Mouse (Mus musculus) brain, embryonic 14.5 days (tissue): ENCODE results near the gene Atp5g2. TPM values are rescaled to one million over a fixed set of nuclear protein-coding genes. Genes with fewer than 3 reads are reported as not detected.
A peak's percentile ranks its signal among the peaks of the same experiment; 100 is the strongest.
"Not testable (repeated sequence)": the region's sequence is repeated elsewhere in the genome, so short reads cannot be mapped to it uniquely, and the experiment has no call there.

ENCODE experiments used
- DNase-seq: peaks from one replicate; pipeline ENCODE4 v3.0.0-alpha.2; 2011; ENCODE audit warnings: low read depth
- CTCF ChIP-seq: fragments of 200-500 bp; IDR thresholded peaks from 2 replicates; pipeline ENCODE4 v1.5.1; 2012; ENCODE audit warnings: inconsistent platforms, mild to moderate bottlenecking, moderate library complexity, borderline replicate concordance; ENCODE audit not compliant: insufficient read depth, insufficient read length; ENCODE audit errors: extremely low read depth
- POLR2A ChIP-seq: fragments of 200-500 bp; IDR thresholded peaks from 2 replicates; pipeline ENCODE4 v1.6.1; 2012; ENCODE audit warnings: mild to moderate bottlenecking, inconsistent platforms, borderline replicate concordance; ENCODE audit not compliant: poor library complexity, insufficient read depth, insufficient read length, severe bottlenecking; ENCODE audit errors: extremely low read depth
- polyA plus RNA-seq: library from polyadenylated mRNA; depleted of rRNA; stranded (reverse); fragments of >200 nt; gene quantifications from 2 replicates; pipeline ENCODE4 v1.2.3, GENCODE M21; 2012

The Atp5g2 gene
- polyA plus RNA-seq, 1 experiment: 462 TPM

DNA sequence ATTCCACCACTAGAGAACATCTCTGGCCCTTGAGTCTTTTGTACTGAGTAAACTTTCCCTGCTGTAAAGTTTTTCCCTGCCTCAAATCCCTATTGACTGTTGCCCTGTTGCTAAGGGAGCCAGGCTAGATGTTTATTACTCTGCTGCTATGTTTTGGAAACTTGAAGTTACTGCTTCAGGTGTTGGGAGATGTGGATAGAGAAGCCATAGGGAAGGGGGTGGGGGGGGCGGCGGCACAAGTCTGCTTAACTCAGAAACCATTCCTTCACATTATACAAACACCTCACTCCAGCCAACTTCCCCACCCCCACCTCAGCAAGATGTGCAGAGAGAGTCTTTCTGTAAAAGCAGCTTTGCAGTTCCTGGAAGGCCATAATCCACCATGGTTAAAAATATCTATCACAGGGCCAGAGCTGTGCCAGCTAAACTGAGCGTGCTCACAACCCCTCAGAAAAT is 14.2 kb downstream of the Atp5g2 start:
- DNase-seq: peak; percentile 25
- TF ChIP-seq CTCF (no peak), POLR2A (no peak)

GRCm38 (mm10) chr15:102656658-102657057 is 15.5 kb downstream of the Atp5g2 start:
- DNase-seq: peak; percentile 80

GRCm38 (mm10) chr15:102651928-102652660 is 20.1 kb downstream of the Atp5g2 start:
- DNase-seq: not testable (repeated sequence)

More at GRCm38 (mm10) chr15:102656658-102657057, 15.5 kb downstream of the Atp5g2 start:
- no peak for TF ChIP-seq POLR2A
- TF ChIP-seq CTCF: no peak

DNA sequence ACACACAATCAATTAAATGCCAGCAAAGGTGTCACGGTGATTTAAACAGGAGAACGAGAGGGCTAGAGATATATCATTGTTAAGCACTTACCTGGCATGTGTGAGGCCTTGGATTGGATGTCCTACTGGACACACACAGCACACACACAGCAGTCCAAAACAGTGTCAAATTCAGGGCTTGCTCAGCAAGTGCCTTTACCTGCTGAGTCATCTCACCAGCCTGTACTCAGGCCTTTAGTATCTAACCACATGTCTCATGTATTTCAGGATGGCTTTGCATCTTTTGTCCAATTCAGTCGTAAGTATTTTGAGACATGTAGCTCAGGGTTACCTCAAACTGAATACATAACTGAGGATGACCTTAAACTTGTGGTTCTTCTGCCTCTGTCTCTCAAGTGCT is 21.0 kb downstream of the Atp5g2 start:
- no peak for DNase-seq
- TF ChIP-seq CTCF: no peak
- TF ChIP-seq POLR2A: no peak

- no peak for TF ChIP-seq CTCF
- TF ChIP-seq POLR2A: no peak
- peak; percentile 84 for DNase-seq
These were observed 36.3 kb downstream of the Atp5g2 start for GRCm38 (mm10) chr15:102635817-102636216.

DNA sequence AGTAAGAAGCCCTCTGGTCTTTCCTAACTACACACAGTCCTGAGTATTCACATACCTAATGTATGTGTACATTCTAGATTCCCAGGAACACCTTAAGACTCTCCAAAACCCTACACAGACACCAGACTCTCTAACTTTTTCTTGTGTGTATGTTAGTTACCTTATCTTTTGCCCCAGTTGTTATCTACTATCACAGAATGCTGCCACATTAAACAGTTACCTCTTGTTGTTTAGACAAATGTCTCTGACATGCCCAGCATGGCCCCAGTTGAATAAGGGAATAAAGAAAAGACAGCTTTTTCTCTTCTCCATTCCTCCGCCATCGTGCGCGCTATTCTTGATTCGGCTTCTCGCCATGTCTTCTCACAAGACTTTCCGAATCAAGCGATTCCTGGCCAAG is 37.5 kb downstream of the Atp5g2 start:
- TF ChIP-seq CTCF (no peak), POLR2A (no peak)
- no peak for DNase-seq

DNA sequence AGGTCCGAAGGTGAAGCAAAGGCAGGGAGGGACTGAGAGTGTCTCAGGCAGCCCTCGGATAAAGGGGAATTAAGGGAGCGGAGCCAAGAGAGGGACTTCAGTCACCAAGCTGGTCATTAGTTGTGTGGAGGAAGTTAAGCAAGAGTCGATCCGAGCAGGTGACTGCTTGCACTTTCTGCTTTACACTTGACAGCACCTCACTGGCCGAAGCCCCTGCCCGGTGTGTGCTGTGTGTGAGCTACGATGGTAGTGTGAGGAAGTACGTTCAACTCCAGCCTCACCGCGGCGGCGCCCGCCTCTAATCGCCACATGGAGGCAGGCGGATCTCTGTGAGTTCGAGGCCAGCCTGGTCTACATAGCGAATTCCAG is 46.5 kb downstream of the Atp5g2 start:
- TF ChIP-seq CTCF (no peak), POLR2A (no peak)

GRCm38 (mm10) chr15:102624970-102625686 is 47.0 kb downstream of the Atp5g2 start, which contains the start of the genes Gm28047 and Atf7:
Gene Gm28047, minus strand, starts transcription at chr15:102625067.
Gene Atf7, minus strand, starts transcription at chr15:102625464.
- peak; percentile 38; the same call in 1 of the 2 replicates for TF ChIP-seq POLR2A
- TF ChIP-seq CTCF: no peak
- peak; percentile 99 for DNase-seq

More for the DNA sequence above, 46.5 kb downstream of the Atp5g2 start:
- no peak for DNase-seq

GRCm38 (mm10) chr15:102624291-102624969 is 47.7 kb downstream of the Atp5g2 start:
- DNase-seq: peak; percentile 30
- TF ChIP-seq POLR2A: no peak
- TF ChIP-seq CTCF: no peak

- DNase-seq: no peak
- TF ChIP-seq CTCF (no peak), POLR2A (no peak)
These were observed 49.0 kb downstream of the Atp5g2 start for GRCm38 (mm10) chr15:102623121-102623520.

DNA sequence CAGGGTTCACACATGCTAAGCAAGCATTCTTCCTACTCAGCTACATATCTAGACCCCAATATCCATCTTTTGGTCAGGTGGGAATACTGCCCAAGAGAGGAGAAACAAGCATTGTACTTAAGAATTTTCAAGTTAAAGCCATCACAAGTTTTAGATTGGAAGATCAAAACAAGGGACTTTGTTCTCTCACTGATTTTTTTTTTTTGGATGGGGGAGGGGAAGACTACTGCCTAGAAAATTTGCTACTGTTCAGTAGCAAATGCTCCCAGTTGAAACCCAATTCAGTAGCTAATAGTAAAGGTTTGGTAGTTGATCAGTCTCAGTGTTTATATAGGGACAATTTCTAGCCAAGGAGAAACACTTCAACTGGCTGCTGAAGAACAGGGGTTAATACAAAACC is 49.6 kb downstream of the Atp5g2 start:
- no peak for DNase-seq
- TF ChIP-seq POLR2A (no peak), CTCF (no peak)
